Mouse (Mus musculus) cerebellum, adult 2 months (tissue): Measurements from ENCODE around the gene Rarres1.

ENCODE experiments used
- CTCF ChIP-seq: fragments of 200-500 bp; IDR thresholded peaks from 2 replicates; pipeline ENCODE4 v1.5.1; 2011; ENCODE audit warnings: low read depth, mild to moderate bottlenecking, control low read depth, low read length, moderate library complexity, borderline replicate concordance; ENCODE audit not compliant: insufficient read depth
- POLR2A ChIP-seq: fragments of 200-500 bp; IDR thresholded peaks from 2 replicates; pipeline ENCODE4 v1.6.1; 2011; ENCODE audit warnings: low read length, control low read depth, borderline replicate concordance; ENCODE audit not compliant: insufficient read depth

GRCm38 (mm10) chr3:67508216-67508892, 7.0 kb downstream of the Rarres1 start:
- TF ChIP-seq POLR2A (no peak), CTCF (no peak)
